Mouse (Mus musculus): ENCODE measurements around the gene Rhox13.

The Rhox13 gene

DNA sequence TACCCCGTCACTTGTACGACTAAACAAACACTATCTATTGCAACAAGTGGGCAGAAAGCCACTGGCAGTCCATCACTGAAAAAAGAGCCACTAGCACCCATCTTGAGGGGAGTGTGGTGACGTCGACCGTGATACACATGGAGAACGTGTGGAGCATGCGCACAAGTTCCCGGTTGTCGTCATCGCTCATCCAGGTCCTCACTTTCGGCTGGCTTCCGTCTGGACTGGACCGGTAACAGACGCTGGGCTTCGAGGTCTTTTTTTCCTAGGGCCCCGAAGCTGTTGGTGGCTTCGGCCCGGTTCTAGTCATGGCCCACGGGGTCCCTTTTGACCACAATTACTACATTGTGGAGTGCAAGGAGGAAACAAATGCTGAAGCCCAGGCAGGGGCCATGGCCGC is at the start of gene Rhox13:
Gene Rhox13, plus strand, starts transcription at position 238 of the 400 bp plus-strand sequence.
- DNase-seq (ENCODE audit: low spot score in 2 of 2) = no peak

DNA sequence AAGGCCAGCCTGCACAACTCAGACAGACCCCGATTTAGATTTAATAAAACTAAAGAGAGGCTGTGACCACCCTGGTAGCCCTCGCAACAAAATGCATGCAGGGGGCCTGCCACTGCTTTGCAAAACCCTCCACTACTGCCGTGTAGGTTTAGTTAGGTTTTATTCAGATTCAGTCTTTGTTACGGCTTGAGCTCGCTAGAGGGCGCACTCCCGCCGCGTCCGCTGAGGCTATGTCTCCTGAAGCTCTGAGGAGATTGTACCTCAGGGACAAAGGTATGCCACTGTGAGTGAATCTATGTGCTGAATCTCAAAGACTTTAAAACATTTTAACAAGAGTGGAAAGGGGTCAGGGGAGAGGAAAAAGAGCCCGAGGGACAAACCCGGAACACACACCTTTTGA is 36.8 kb upstream of the Rhox13 start:
- DNase-seq (ENCODE audit: low spot score in 2 of 2) = peak; percentile 3 to 8

DNA sequence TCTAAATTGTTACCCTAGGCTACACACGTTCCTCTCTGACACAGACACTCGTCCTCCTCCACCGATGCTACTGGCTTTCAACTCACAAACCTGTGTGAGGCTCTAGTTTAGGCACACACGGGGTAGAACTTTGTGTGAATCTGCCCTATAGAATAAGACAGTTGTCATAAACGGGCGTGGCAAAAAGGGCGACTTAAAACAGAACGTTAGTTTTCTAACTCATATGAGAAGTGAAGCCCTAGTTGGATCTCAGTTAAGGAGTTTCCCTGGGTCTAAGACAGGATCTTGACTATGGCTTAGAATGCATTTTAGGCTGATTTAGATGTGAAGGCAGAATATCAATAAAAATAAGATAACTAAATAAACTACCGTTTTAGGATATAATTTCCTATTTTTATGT is 36.0 kb upstream of the Rhox13 start, which contains the start of gene Rhox11:
Gene Rhox11, minus strand, starts transcription at position 101 of the 400 bp plus-strand sequence.
- DNase-seq (ENCODE audit: low spot score in 2 of 2) = no peak

DNA sequence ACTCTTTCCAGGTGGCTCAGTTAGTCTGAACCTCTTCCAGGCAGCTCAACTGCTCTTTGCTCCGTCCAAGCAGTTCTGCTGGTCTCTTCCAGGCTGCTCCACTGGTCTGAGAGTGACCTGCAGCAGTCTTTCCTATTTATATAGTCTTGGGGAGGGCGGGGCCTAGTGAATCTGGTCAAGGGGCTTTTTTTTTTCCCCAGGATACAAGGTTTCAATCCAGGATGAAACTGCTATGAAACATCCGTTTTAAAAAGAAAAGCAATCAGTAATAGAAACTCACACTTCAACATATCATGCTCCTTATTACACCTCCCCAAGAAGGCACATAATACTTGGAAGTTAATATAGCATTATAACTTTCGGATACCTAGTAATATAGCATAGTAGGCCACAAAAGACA is 10.2 kb upstream of the Rhox13 start, which contains the start of gene Rhox12:
Gene Rhox12, minus strand, starts transcription at position 101 of the 400 bp plus-strand sequence.
- DNase-seq (ENCODE audit: low spot score in 2 of 2) = no peak

DNA sequence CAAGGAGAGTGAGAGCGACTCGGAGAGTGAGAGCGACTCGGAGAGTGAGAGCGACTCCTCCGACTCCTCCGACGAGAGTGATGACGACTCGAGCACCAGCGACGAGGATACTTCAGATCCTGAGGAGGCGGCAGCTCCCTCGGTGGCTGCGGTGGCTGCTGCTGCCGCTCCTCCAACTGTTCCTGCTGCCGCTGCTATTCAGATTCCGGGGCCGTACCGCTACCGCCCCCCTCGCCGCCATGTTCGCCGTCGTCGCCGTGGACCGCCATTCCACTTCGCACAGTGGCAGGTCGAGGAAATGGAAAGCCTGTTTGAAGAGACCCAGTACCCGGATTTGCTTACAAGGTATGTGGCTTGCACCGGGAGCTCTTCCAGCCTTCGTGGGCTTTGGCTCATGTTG is 459 bp downstream of the Rhox13 start:
- DNase-seq (ENCODE audit: low spot score in 2 of 2) = no peak

DNA sequence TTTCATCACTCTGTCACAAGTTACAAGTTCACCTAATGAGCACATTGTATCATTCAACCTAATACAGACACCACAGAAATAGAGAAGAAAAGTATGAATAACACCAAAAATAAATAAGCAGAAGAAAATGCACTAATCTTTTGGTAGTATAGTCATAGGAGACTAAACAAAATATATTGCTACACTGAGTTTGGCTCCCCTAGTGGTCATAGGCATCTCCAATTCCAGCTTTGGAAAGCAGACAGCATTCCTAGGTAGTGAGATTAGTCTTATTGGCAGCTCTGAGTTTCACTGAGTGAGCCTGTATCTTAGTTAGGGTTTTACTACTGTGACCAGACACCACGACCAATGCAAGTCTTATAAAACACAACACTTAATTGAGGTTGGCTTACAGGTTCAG is 38.1 kb downstream of the Rhox13 start:
- no peak for DNase-seq (ENCODE audit: low spot score in 2 of 2)

DNA sequence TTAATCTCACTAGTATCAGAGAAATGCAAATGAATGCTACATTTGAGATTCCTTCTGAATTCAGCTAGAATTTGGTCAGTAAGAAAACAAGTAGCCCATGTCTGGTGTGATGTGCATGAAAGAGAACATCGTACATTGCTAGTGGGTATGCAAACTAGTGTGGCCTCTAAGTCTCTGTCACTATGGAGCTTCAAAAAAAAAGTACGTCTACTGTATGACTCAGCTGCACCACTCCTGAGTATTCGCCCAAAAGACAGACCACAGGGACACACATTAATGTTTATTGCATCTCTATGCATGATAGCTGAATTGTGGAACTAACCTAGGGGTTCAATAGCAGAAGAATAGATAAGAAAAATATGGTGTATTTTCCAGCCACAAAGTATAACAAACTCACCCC is 44.3 kb downstream of the Rhox13 start:
- DNase-seq (ENCODE audit: low spot score in 2 of 2) = no peak

DNA sequence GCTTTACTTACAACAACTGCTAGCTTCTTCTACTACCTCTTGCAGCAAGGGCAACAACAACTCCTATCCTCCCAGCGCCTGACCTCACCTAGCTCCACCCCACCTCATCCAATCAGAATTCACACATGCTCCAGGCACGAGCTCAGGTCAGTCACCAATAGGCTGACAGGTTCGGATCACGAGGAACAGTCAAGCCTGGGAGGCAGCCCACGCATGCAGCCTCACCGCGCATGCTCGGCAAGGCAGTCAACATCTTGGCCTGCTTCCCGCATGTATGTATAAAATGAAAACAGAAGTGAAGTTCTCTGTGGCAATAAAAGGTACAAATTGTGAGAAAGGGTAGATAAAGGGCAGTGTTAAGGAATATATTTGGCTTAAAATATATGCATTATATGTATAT is 45.0 kb downstream of the Rhox13 start:
- no peak for DNase-seq (ENCODE audit: low spot score in 2 of 2)

DNA sequence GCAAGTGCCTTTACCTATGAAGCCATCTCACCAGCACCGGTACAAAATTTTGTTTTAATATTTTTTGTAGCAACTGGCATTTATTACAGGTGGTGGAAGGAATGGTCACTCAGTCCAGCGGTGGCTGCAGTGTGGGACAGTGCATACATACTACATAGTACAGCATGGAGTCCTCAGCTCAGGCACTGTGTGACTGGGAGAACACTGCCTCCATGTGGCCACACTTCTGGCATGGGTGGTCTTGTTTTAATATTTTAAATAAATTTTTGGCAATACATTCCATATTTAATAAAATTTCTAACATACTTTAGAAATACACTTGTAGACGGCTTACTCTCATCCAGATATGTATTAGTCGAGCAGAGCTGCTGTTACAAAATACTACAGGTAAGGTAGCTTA is 45.6 kb downstream of the Rhox13 start:
- no peak for DNase-seq (ENCODE audit: low spot score in 2 of 2)

Data from right cerebral cortex, postnatal 36 days (tissue).